Mouse (Mus musculus): ENCODE measurements around the gene Pik3r2. TPM values are rescaled to one million over a fixed set of nuclear protein-coding genes. Genes with fewer than 3 reads are reported as not detected.

Gene Pik3r2
- polyA plus RNA-seq, 1 experiment: 71.7 TPM

DNA sequence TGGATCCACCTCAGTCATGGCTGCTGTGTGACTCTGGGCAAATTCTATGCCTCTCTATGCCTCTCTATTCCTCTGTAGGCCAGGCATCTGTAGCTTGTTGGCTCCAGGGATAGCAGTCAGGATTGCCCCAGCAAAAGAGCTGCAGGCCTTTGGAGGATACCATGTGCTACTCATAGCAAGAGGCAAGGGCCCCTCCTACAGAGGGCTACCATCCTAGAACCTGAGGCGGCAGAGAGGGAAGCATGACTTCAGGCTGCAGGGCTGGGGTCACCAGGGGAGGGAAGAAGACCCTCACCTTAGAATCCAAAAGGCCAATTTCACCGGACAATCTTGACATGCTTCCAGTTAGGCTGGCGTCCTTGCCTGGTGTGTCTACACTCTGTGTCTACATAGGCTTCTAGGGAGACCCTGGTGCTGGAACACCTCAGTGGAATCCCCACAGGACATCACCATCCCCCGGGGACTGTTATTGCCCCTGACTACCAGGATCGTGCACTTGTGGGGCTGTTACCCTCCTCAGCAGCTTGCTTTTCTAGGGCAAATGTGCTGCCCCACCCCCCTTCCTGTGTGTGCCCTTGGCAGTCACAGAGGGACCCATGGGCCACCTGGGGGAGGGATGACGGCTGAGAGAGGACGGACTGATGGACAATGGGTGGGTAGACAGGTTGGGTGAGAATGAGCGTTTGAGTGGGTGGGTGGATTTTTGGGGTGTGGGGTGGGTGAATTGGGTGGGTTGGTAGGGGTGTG is 32.6 kb upstream of the Pik3r2 start:
- no peaks in the 10 kb centered on the region for H3K36me3 ChIP-seq (ENCODE audit: control insufficient read depth, insufficient read depth)
- H3ac ChIP-seq (ENCODE audit: control insufficient read depth, insufficient read length, low read depth): no peak overlapping the region
- H3K79me2 ChIP-seq (ENCODE audit: control insufficient read depth, insufficient read depth): peaks cover 11% of the 10 kb centered on the region
- no peaks in the 10 kb centered on the region for H3K27me3 ChIP-seq (ENCODE audit: control insufficient read depth, insufficient read depth, insufficient read length)
- no peaks in the 10 kb centered on the region for H3K79me3 ChIP-seq (ENCODE audit: low read depth)
- TF ChIP-seq USF1 (IDR thresholded peaks at IDR 0.05; ENCODE audit: low read depth) (no peak), MAX (IDR thresholded peaks at IDR 0.05) (no peak), FOSL1 (IDR thresholded peaks at IDR 0.05; ENCODE audit: insufficient read depth, low read length, poor library complexity, severe bottlenecking) (no peak), MYOG (IDR thresholded peaks at IDR 0.05; ENCODE audit: control insufficient read depth, extremely low read depth, insufficient read length) (no peak)
- no peak overlapping the region for H3K4me3 ChIP-seq (ENCODE audit: insufficient read depth, poor library complexity, severe bottlenecking)

- Histone ChIP-seq H3ac (ENCODE audit: control insufficient read depth, insufficient read length, low read depth) (no peak within 1 kb of the TSS), H3K79me3 (ENCODE audit: low read depth) (no peaks in the 10 kb centered on the region), H3K27me3 (ENCODE audit: control insufficient read depth, insufficient read depth, insufficient read length) (no peaks in the 10 kb centered on the region), H3K79me2 (ENCODE audit: control insufficient read depth, insufficient read depth) (peaks cover 10% of the 10 kb centered on the region), H3K4me3 (ENCODE audit: insufficient read depth, poor library complexity, severe bottlenecking) (no peak within 1 kb of the TSS), H3K36me3 (ENCODE audit: control insufficient read depth, insufficient read depth) (no peaks in the 10 kb centered on the region)
- TF ChIP-seq MYOD1 (IDR thresholded peaks at IDR 0.05; ENCODE audit: control insufficient read depth, insufficient read length, low read depth) (no peak), MAX (IDR thresholded peaks at IDR 0.05) (no peak), CTCF (IDR thresholded peaks at IDR 0.05; ENCODE audit: control insufficient read depth, insufficient read depth, insufficient read length) (no peak), FOSL1 (IDR thresholded peaks at IDR 0.05; ENCODE audit: insufficient read depth, low read length, poor library complexity, severe bottlenecking) (no peak), CEBPB (IDR thresholded peaks at IDR 0.05; ENCODE audit: low read depth) (no peak), USF1 (IDR thresholded peaks at IDR 0.05; ENCODE audit: low read depth) (no peak), MYOG (IDR thresholded peaks at IDR 0.05; ENCODE audit: control insufficient read depth, extremely low read depth, insufficient read length) (no peak)
Observed at GRCm38 (mm10) chr8:70808239-70808638, 31.7 kb upstream of the Pik3r2 start, which contains the start of gene Il12rb1. Il12rb1 (plus strand) TSS chr8:70808449.

DNA sequence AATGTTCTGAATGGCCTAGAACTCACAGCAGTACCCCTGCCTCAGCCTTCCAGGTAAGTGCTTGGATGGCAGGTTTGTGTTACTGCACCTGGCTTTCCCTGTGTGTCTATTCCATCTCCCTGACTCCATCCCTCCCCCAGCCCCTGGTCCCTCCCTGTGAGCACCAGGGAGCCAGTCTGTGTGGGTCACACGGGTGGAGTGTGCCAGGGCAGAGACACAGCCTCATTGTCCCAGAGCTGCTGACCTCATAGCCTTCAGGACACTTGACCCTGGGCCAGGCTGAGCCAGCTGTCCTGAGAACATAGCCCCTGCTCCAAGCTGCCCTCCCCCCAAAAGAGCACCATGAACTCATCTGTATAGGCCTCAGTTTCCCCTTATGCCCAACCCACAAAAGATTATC is 30.8 kb upstream of the Pik3r2 start:
- Histone ChIP-seq H3K36me3 (ENCODE audit: control insufficient read depth, insufficient read depth) (no peaks in the 10 kb centered on the region), H3ac (ENCODE audit: control insufficient read depth, insufficient read length, low read depth) (no peak overlapping the region), H3K27me3 (ENCODE audit: control insufficient read depth, insufficient read depth, insufficient read length) (no peaks in the 10 kb centered on the region), H3K4me3 (ENCODE audit: insufficient read depth, poor library complexity, severe bottlenecking) (no peak overlapping the region), H3K79me3 (ENCODE audit: low read depth) (no peaks in the 10 kb centered on the region), H3K79me2 (ENCODE audit: control insufficient read depth, insufficient read depth) (peaks cover 11% of the 10 kb centered on the region)
- TF ChIP-seq MAX (IDR thresholded peaks at IDR 0.05) (no peak), MYOD1 (IDR thresholded peaks at IDR 0.05; ENCODE audit: control insufficient read depth, insufficient read length, low read depth) (no peak), FOSL1 (IDR thresholded peaks at IDR 0.05; ENCODE audit: insufficient read depth, low read length, poor library complexity, severe bottlenecking) (no peak), CEBPB (IDR thresholded peaks at IDR 0.05; ENCODE audit: low read depth) (no peak), CTCF (IDR thresholded peaks at IDR 0.05; ENCODE audit: control insufficient read depth, insufficient read depth, insufficient read length) (no peak), MYOG (IDR thresholded peaks at IDR 0.05; ENCODE audit: control insufficient read depth, extremely low read depth, insufficient read length) (no peak), USF1 (IDR thresholded peaks at IDR 0.05; ENCODE audit: low read depth) (no peak)

DNA sequence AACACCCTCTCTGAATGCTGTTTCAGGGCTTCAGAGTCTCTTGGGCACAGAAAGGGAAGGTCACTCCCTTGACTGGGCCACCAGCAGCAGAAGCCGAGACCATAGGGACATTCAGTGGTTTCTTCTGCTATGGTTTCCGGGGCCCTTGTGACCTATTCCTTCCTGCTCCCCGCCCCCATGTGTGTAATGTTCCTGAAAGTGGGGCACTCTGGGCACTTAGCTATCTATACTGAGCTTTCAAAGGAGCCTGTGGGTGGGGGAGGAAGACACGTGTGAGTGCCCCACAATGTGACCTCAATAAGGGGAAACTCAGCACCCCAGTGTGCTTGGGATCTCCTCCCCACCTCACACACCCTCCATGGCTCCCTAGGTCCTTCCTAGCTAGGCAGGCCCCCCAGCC is 30.0 kb upstream of the Pik3r2 start:
- no peak overlapping the region for H3K4me3 ChIP-seq (ENCODE audit: insufficient read depth, poor library complexity, severe bottlenecking)
- H3K79me2 ChIP-seq (ENCODE audit: control insufficient read depth, insufficient read depth): peaks cover 11% of the 10 kb centered on the region
- H3ac ChIP-seq (ENCODE audit: control insufficient read depth, insufficient read length, low read depth): no peak overlapping the region
- H3K27me3 ChIP-seq (ENCODE audit: control insufficient read depth, insufficient read depth, insufficient read length): no peaks in the 10 kb centered on the region
- H3K79me3 ChIP-seq (ENCODE audit: low read depth): no peaks in the 10 kb centered on the region
- H3K36me3 ChIP-seq (ENCODE audit: control insufficient read depth, insufficient read depth): no peaks in the 10 kb centered on the region
- TF ChIP-seq CEBPB (IDR thresholded peaks at IDR 0.05; ENCODE audit: low read depth): no peak
- TF ChIP-seq MYOG (IDR thresholded peaks at IDR 0.05; ENCODE audit: control insufficient read depth, extremely low read depth, insufficient read length): no peak
- no peak for TF ChIP-seq USF1 (IDR thresholded peaks at IDR 0.05; ENCODE audit: low read depth)
- TF ChIP-seq CTCF (IDR thresholded peaks at IDR 0.05; ENCODE audit: control insufficient read depth, insufficient read depth, insufficient read length): no peak
- TF ChIP-seq MAX (IDR thresholded peaks at IDR 0.05): no peak
- no peak for TF ChIP-seq MYOD1 (IDR thresholded peaks at IDR 0.05; ENCODE audit: control insufficient read depth, insufficient read length, low read depth)
- no peak for TF ChIP-seq FOSL1 (IDR thresholded peaks at IDR 0.05; ENCODE audit: insufficient read depth, low read length, poor library complexity, severe bottlenecking)

GRCm38 (mm10) chr8:70804481-70805206 is 28.1 kb upstream of the Pik3r2 start, which contains the start of gene Mast3:
Mast3 (minus strand) TSS chr8:70805054.
- no peaks in the 10 kb centered on the region for H3K27me3 ChIP-seq (ENCODE audit: control insufficient read depth, insufficient read depth, insufficient read length)
- H3K4me3 ChIP-seq (ENCODE audit: insufficient read depth, poor library complexity, severe bottlenecking): peak within 1 kb of the TSS; percentile 55
- H3ac ChIP-seq (ENCODE audit: control insufficient read depth, insufficient read length, low read depth): peak within 1 kb of the TSS; percentile 85
- peaks cover 18% of the 10 kb centered on the region for H3K79me2 ChIP-seq (ENCODE audit: control insufficient read depth, insufficient read depth)
- TF ChIP-seq USF1 (IDR thresholded peaks at IDR 0.05; ENCODE audit: low read depth): peak; percentile 81
- no peak for TF ChIP-seq FOSL1 (IDR thresholded peaks at IDR 0.05; ENCODE audit: insufficient read depth, low read length, poor library complexity, severe bottlenecking)
- no peaks in the 10 kb centered on the region for H3K36me3 ChIP-seq (ENCODE audit: control insufficient read depth, insufficient read depth)
- H3K79me3 ChIP-seq (ENCODE audit: low read depth): no peaks in the 10 kb centered on the region
